Mouse (Mus musculus): ENCODE results near the gene Fto. TPM values are rescaled to one million over a fixed set of nuclear protein-coding genes. Genes with fewer than 3 reads are reported as not detected.

The Fto gene
- polyA plus RNA-seq, 1 experiment from 2014 or later, result 16.8 TPM

DNA sequence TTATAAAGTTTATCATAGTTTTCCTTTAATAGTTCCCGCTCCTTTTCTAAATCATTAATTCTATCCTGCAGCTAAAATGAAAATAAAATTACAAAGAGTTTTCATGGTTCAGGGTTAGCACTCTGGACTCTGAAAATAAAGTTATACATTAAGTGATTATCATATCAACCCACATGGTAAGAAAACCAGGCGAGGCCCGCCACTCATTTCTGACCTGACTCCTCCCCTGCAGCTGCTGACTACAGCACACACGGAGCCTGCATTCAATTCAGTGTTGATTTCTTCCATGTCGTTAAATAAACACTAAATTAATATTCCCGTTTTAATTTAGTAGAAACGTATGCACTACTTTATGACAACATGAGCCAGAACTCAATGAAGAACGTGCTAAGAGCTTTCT, 27.1 kb upstream of the Fto start:
- no peak for ATAC-seq (ENCODE audit: insufficient read depth)
- WGBS (ENCODE audit: insufficient replicate concordance), result 49% methylated on average over 8 of the region's 8 CpGs
- H3K9ac ChIP-seq, result no peak overlapping the region

DNA sequence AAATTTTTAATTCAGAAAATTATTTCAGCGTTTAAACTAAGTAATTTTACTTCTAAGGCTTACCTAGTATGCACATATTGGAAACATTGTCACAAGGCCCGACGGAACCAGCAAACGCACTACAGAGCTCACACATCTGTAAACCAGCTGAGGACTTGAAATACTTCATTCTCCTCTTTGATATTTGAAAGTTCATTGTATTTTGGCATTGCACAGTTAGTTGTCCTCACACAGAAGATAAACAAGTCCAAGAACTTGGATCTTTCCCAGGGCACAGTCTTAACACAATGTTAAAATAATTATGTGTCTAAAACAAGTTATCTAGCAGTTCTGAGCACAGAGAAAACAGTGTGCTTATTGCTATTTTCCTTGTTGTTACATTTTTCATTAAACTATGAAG, 22.7 kb upstream of the Fto start:
- no peak for ATAC-seq (ENCODE audit: insufficient read depth)
- Histone ChIP-seq H3K27me3 (no peaks in the 10 kb centered on the region), H3K9me3 (replicated peaks) (no peaks in the 10 kb centered on the region), H3K36me3 (replicated peaks) (no peaks in the 10 kb centered on the region), H3K27ac (replicated peaks) (no peak overlapping the region), H3K4me2 (no peak overlapping the region), H3K4me3 (replicated peaks) (no peak overlapping the region), H3K4me1 (replicated peaks) (no peaks in the 10 kb centered on the region), H3K9ac (no peak overlapping the region)
- 76% methylated on average over 4 of the region's 4 CpGs for WGBS (ENCODE audit: insufficient replicate concordance)

More for the DNA sequence above, 27.1 kb upstream of the Fto start:
- Histone ChIP-seq H3K4me1 (replicated peaks) (no peaks in the 10 kb centered on the region), H3K4me3 (replicated peaks) (no peak overlapping the region), H3K27ac (replicated peaks) (no peak overlapping the region), H3K9me3 (replicated peaks) (no peaks in the 10 kb centered on the region), H3K27me3 (no peaks in the 10 kb centered on the region), H3K36me3 (replicated peaks) (no peaks in the 10 kb centered on the region), H3K4me2 (no peak overlapping the region)

DNA sequence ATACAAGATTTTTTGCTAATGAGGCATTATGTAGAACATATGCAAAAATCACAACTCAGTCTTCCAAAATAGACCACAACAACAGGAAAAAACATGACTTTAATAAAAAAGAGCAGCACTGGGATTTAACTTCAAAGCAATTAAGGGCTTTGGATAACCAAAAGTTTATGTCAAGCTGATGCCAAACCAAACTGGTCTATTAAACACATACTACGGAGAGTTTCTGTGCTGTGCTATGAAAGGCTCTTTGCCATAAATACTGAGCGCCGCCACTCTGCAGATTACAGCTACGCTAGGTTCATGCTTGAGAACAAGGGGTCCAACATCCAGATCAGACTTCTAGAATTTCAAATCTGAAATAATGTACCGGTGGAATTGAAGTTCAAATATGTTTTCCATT, 17.5 kb upstream of the Fto start:
- Histone ChIP-seq H3K9ac (no peak overlapping the region), H3K36me3 (replicated peaks) (no peaks in the 10 kb centered on the region), H3K9me3 (replicated peaks) (no peaks in the 10 kb centered on the region), H3K4me2 (no peak overlapping the region), H3K27me3 (no peaks in the 10 kb centered on the region), H3K4me1 (replicated peaks) (no peaks in the 10 kb centered on the region), H3K4me3 (replicated peaks) (no peak overlapping the region), H3K27ac (replicated peaks) (no peak overlapping the region)
- 85% methylated on average over 5 of the region's 5 CpGs for WGBS (ENCODE audit: insufficient replicate concordance)
- no peak for ATAC-seq (ENCODE audit: insufficient read depth)

GRCm38 (mm10) chr8:91298672-91299071, 14.7 kb upstream of the Fto start:
- no peaks in the 10 kb centered on the region for H3K36me3 ChIP-seq (replicated peaks)
- no peak for ATAC-seq (ENCODE audit: insufficient read depth)
- H3K4me3 ChIP-seq (replicated peaks), result no peak overlapping the region
- no peaks in the 10 kb centered on the region for H3K27me3 ChIP-seq
- no peak overlapping the region for H3K9ac ChIP-seq
- H3K4me2 ChIP-seq, result no peak overlapping the region
- no peaks in the 10 kb centered on the region for H3K9me3 ChIP-seq (replicated peaks)
- WGBS (ENCODE audit: insufficient replicate concordance), result 65% methylated on average over 2 of the region's 2 CpGs
- H3K4me1 ChIP-seq (replicated peaks), result no peaks in the 10 kb centered on the region
- no peak overlapping the region for H3K27ac ChIP-seq (replicated peaks)

- ATAC-seq (ENCODE audit: insufficient read depth), result no peak
- H3K4me3 ChIP-seq (replicated peaks), result no peak overlapping the region
- no peak overlapping the region for H3K27ac ChIP-seq (replicated peaks)
- WGBS (ENCODE audit: insufficient replicate concordance), result 79% methylated on average over 17 of the region's 17 CpGs
- H3K36me3 ChIP-seq (replicated peaks), result no peaks in the 10 kb centered on the region
- H3K4me2 ChIP-seq, result no peak overlapping the region
- no peaks in the 10 kb centered on the region for H3K9me3 ChIP-seq (replicated peaks)
- no peak overlapping the region for H3K9ac ChIP-seq
- no peaks in the 10 kb centered on the region for H3K27me3 ChIP-seq
- no peaks in the 10 kb centered on the region for H3K4me1 ChIP-seq (replicated peaks)
These were observed 8.6 kb upstream of the Fto start for GRCm38 (mm10) chr8:91304481-91305386.

GRCm38 (mm10) chr8:91312342-91312741, 983 bp upstream of the Fto start:
- WGBS (ENCODE audit: insufficient replicate concordance), result 26% methylated on average over 2 of the region's 2 CpGs
- 0 out of 2 replicates have a peak, but pooled peaks cover 1% of the 10 kb centered on the region for H3K36me3 ChIP-seq (replicated peaks)
- H3K27ac ChIP-seq (replicated peaks), result peak overlapping the region; percentile 38; the same call in 1 of the 2 replicates
- H3K4me1 ChIP-seq (replicated peaks), result peaks cover 29% of the 10 kb centered on the region
- H3K27me3 ChIP-seq, result no peaks in the 10 kb centered on the region
- no peaks in the 10 kb centered on the region for H3K9me3 ChIP-seq (replicated peaks)
- H3K4me2 ChIP-seq, result peak overlapping the region; percentile 79
- H3K4me3 ChIP-seq (replicated peaks), result peak overlapping the region; percentile 84
- no peak for ATAC-seq (ENCODE audit: insufficient read depth)
- peak overlapping the region; percentile 76; the same call in 1 of the 2 replicates for H3K9ac ChIP-seq

- Histone ChIP-seq H3K27ac (replicated peaks) (no peak overlapping the region), H3K27me3 (no peaks in the 10 kb centered on the region), H3K4me1 (replicated peaks) (peaks cover 22% of the 10 kb centered on the region), H3K36me3 (replicated peaks) (0 out of 2 replicates have a peak, but pooled peaks cover 3% of the 10 kb centered on the region), H3K9ac (no peak overlapping the region), H3K4me2 (no peak overlapping the region), H3K9me3 (replicated peaks) (no peaks in the 10 kb centered on the region), H3K4me3 (replicated peaks) (no peak overlapping the region)
- no peak for ATAC-seq (ENCODE audit: insufficient read depth)
- WGBS (ENCODE audit: insufficient replicate concordance), result 66% methylated on average over 5 of the region's 5 CpGs
These were observed 4.4 kb downstream of the Fto start for GRCm38 (mm10) chr8:91317567-91318227.

GRCm38 (mm10) chr8:91318938-91319729, 5.8 kb downstream of the Fto start:
- no peak overlapping the region for H3K27ac ChIP-seq (replicated peaks)
- 66% methylated on average over 7 of the region's 7 CpGs for WGBS (ENCODE audit: insufficient replicate concordance)
- no peak overlapping the region for H3K4me2 ChIP-seq
- 0 out of 2 replicates have a peak, but pooled peaks cover 3% of the 10 kb centered on the region for H3K36me3 ChIP-seq (replicated peaks)
- no peaks in the 10 kb centered on the region for H3K9me3 ChIP-seq (replicated peaks)
- peaks cover 19% of the 10 kb centered on the region for H3K4me1 ChIP-seq (replicated peaks)
- H3K27me3 ChIP-seq, result no peaks in the 10 kb centered on the region
- no peak overlapping the region for H3K4me3 ChIP-seq (replicated peaks)
- ATAC-seq (ENCODE audit: insufficient read depth), result no peak
- H3K9ac ChIP-seq, result no peak overlapping the region

DNA sequence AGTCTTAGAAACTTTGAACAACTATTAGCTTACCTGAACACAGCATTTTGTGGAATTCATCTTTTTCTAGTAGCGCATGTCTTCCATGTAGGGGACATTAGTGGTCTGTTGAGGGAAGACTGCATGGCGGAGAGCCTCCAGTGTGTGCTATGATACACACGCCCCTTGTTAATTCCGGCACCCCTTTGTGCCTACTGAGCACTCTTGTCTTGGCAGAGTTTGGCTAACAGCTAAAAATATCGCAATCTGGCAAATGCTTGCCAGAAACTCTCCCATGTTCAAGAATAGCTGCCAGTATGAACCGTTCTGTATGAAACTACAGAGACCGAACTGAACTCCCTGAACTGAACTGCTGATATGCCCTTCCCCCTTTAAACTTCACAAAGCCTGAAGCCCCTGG, 10.2 kb downstream of the Fto start:
- ATAC-seq (ENCODE audit: insufficient read depth), result no peak
- Histone ChIP-seq H3K36me3 (replicated peaks) (no peaks in the 10 kb centered on the region), H3K9me3 (replicated peaks) (no peaks in the 10 kb centered on the region), H3K4me1 (replicated peaks) (0 out of 2 replicates have a peak, but pooled peaks cover 8% of the 10 kb centered on the region), H3K27me3 (no peaks in the 10 kb centered on the region), H3K4me2 (no peak overlapping the region), H3K9ac (no peak overlapping the region), H3K4me3 (replicated peaks) (no peak overlapping the region), H3K27ac (replicated peaks) (no peak overlapping the region)
- 80% methylated on average over 7 of the region's 7 CpGs for WGBS (ENCODE audit: insufficient replicate concordance)

GRCm38 (mm10) chr8:91324271-91324670, 10.9 kb downstream of the Fto start:
- H3K9ac ChIP-seq, result no peak overlapping the region
- H3K4me3 ChIP-seq (replicated peaks), result no peak overlapping the region
- H3K4me2 ChIP-seq, result no peak overlapping the region
- H3K4me1 ChIP-seq (replicated peaks), result peaks cover 14% of the 10 kb centered on the region
- WGBS (ENCODE audit: insufficient replicate concordance), result 62% methylated on average over 9 of the region's 9 CpGs
- H3K36me3 ChIP-seq (replicated peaks), result no peaks in the 10 kb centered on the region
- no peak overlapping the region for H3K27ac ChIP-seq (replicated peaks)
- no peaks in the 10 kb centered on the region for H3K9me3 ChIP-seq (replicated peaks)
- no peaks in the 10 kb centered on the region for H3K27me3 ChIP-seq
- ATAC-seq (ENCODE audit: insufficient read depth), result 0 out of 2 replicates have a peak, but pooled peaks have one; percentile 25

DNA sequence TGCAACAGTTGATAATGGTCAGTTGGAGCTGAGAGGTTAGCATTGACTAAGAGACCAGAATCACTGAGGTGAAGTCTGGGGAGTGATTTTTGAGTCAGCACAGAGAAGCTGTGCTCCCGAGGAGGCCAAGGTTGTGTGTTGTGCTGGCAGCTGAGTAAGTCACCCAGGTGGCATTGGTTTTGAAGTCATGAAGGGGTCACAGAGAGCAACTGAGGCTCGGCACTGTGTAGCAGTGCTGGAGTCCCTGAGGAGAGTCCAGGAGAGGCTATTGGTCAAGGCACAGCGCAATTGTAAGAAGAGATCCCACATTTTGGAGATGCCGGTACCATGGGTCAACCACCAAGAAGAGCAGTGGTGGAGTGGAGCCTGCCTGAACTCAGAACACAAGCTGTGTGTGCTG, 11.6 kb downstream of the Fto start:
- no peak overlapping the region for H3K4me2 ChIP-seq
- H3K27ac ChIP-seq (replicated peaks), result no peak overlapping the region
- no peaks in the 10 kb centered on the region for H3K9me3 ChIP-seq (replicated peaks)
- peaks cover 20% of the 10 kb centered on the region for H3K4me1 ChIP-seq (replicated peaks)
- H3K4me3 ChIP-seq (replicated peaks), result no peak overlapping the region
- WGBS (ENCODE audit: insufficient replicate concordance), result 79% methylated on average over 4 of the region's 4 CpGs
- no peaks in the 10 kb centered on the region for H3K36me3 ChIP-seq (replicated peaks)
- no peaks in the 10 kb centered on the region for H3K27me3 ChIP-seq
- no peak for ATAC-seq (ENCODE audit: insufficient read depth)
- no peak overlapping the region for H3K9ac ChIP-seq

All from liver, embryonic 15.5 days (tissue).